Mouse (Mus musculus): ENCODE results near the gene Hspa14. TPM values are rescaled to one million over a fixed set of nuclear protein-coding genes. Genes with fewer than 3 reads are reported as not detected.

The Hspa14 gene
- total and polyA plus RNA-seq, 3 experiments = 87.4 to 131 (median 88.0) TPM

- TF ChIP-seq TBP (conservative IDR thresholded peaks at IDR 0.05; ENCODE audit: low read depth, low read length) = peak; percentile 59
These were observed at the start of gene Hspa14, which contains the start of the genes Gm45902 and Cdnf (continued) for GRCm38 (mm10) chr2:3512552-3513454.

GRCm38 (mm10) chr2:3546588-3546987 is 34.0 kb upstream of the Hspa14 start:
- H3K79me2 ChIP-seq (replicated peaks; ENCODE audit: control insufficient read depth, extremely low read depth, insufficient read depth, poor library complexity, severe bottlenecking) = no peaks in the 10 kb centered on the region
- H3K27ac ChIP-seq (ENCODE audit: insufficient read depth, low read depth) = no peak overlapping the region
- no peak overlapping the region for H3K9ac ChIP-seq (ENCODE audit: insufficient read depth, low read depth)
- no peak overlapping the region for H3K4me3 ChIP-seq (replicated peaks in 1 of 3; ENCODE audit: low read depth in 2 of 3, low read length in 2 of 3, poor library complexity in 1 of 3)
- dilution Hi-C loops (cut with MboI; ENCODE audit: extremely low pct_ligation_motif_present, extremely low pct_unique_long_range_greater_than_20kb, low sequenced_read_pairs) = no loop called here
- H3K4me1 ChIP-seq (ENCODE audit: control insufficient read depth in 1 of 2, insufficient read depth in 2 of 2) = no peaks in the 10 kb centered on the region
- H3K36me3 ChIP-seq (replicated peaks in 1 of 2; ENCODE audit: control insufficient read depth in 1 of 2, insufficient read depth in 1 of 2, low read length in 1 of 2) = no peaks in the 10 kb centered on the region
- no peak overlapping the region for H3K4me2 ChIP-seq (ENCODE audit: insufficient read depth, low read depth, poor library complexity, severe bottlenecking)
- H3K27me3 ChIP-seq (replicated peaks) = no peaks in the 10 kb centered on the region
- no peaks in the 10 kb centered on the region for H3K9me3 ChIP-seq (replicated peaks; ENCODE audit: low read length)
- DNase-seq (ENCODE audit: extremely low read depth) = peak; percentile 63
- in situ Hi-C loops (cut with MboI; ENCODE audit: low pct_ligation_motif_present, low pct_unique_long_range_greater_than_20kb, low sequenced_read_pairs) = no loop called here
- peak; percentile 58; the same call in 1 of the 2 replicates for TF ChIP-seq IRF4 (IDR thresholded peaks at IDR 0.05; ENCODE audit: low read depth, low read length)
- no peak for TF ChIP-seq CHD2 (IDR thresholded peaks at IDR 0.05; ENCODE audit: low read length)
- TF ChIP-seq UBTF (IDR thresholded peaks at IDR 0.05; ENCODE audit: low read depth, low read length) = no peak
- TF ChIP-seq BHLHE40 (IDR thresholded peaks at IDR 0.05; ENCODE audit: low read depth, low read length) = no peak
- TF ChIP-seq CHD1 (IDR thresholded peaks at IDR 0.05; ENCODE audit: low read depth, low read length) = no peak
- no peak for TF ChIP-seq ZMIZ1 (IDR thresholded peaks at IDR 0.05; ENCODE audit: low read depth, low read length)
- no peak for TF ChIP-seq E2F4 (IDR thresholded peaks at IDR 0.05; ENCODE audit: insufficient replicate concordance, low read depth, low read length)
- TF ChIP-seq ZNF384 (IDR thresholded peaks at IDR 0.05; ENCODE audit: low read depth, low read length) = no peak
- TF ChIP-seq JUN (IDR thresholded peaks at IDR 0.05; ENCODE audit: insufficient read depth, low read depth, low read length) = no peak
- TF ChIP-seq PAX5 (IDR thresholded peaks at IDR 0.05; ENCODE audit: low read length) = no peak
- no peak for TF ChIP-seq POLR2AphosphoS2 (IDR thresholded peaks at IDR 0.05; ENCODE audit: low read depth, low read length)
- TF ChIP-seq CTCF (conservative IDR thresholded peaks at IDR 0.05 in 1 of 2, IDR thresholded peaks at IDR 0.05 in 1 of 2; ENCODE audit: low read depth in 2 of 2, low read length in 2 of 2) = peak; percentile 77 to 94
- TF ChIP-seq MEF2A (IDR thresholded peaks at IDR 0.05; ENCODE audit: borderline replicate concordance, low read depth, low read length) = no peak
- no peak for TF ChIP-seq POLR2A (IDR thresholded peaks at IDR 0.05; ENCODE audit: low read depth, low read length)
- TF ChIP-seq HCFC1 (IDR thresholded peaks at IDR 0.05; ENCODE audit: low read depth, low read length) = no peak
- no peak for TF ChIP-seq USF2 (conservative IDR thresholded peaks at IDR 0.05; ENCODE audit: low read depth, low read length)
- TF ChIP-seq MAFK (IDR thresholded peaks at IDR 0.05; ENCODE audit: insufficient replicate concordance, low read length) = no peak
- TF ChIP-seq EP300 (IDR thresholded peaks at IDR 0.05; ENCODE audit: low read length) = peak; percentile 15; the same call in 1 of the 2 replicates
- TF ChIP-seq MXI1 (IDR thresholded peaks at IDR 0.05; ENCODE audit: low read depth, low read length) = no peak
- TF ChIP-seq ELF1 (IDR thresholded peaks at IDR 0.05; ENCODE audit: low read depth, low read length) = no peak
- TF ChIP-seq JUND (conservative IDR thresholded peaks at IDR 0.05; ENCODE audit: low read depth, low read length) = no peak; the same call in 1 of the 2 replicates
- TF ChIP-seq NRF1 (IDR thresholded peaks at IDR 0.05; ENCODE audit: low read depth, low read length) = no peak
- no peak for TF ChIP-seq MAZ (IDR thresholded peaks at IDR 0.05; ENCODE audit: low read depth, low read length)
- TF ChIP-seq ZC3H11A (IDR thresholded peaks at IDR 0.05; ENCODE audit: low read depth, low read length) = peak; percentile 86
- no peak for TF ChIP-seq MAX (IDR thresholded peaks at IDR 0.05; ENCODE audit: low read length)
- no peak for TF ChIP-seq ETS1 (conservative IDR thresholded peaks at IDR 0.05; ENCODE audit: low read depth, low read length)
- TF ChIP-seq GABPA (IDR thresholded peaks at IDR 0.05; ENCODE audit: insufficient replicate concordance, low read depth, low read length) = no peak
- TF ChIP-seq ZKSCAN1 (IDR thresholded peaks at IDR 0.05; ENCODE audit: borderline replicate concordance, low read depth, low read length) = no peak
- no peak for TF ChIP-seq USF1 (IDR thresholded peaks at IDR 0.05; ENCODE audit: low read depth, low read length)
- TF ChIP-seq SIN3A (IDR thresholded peaks at IDR 0.05; ENCODE audit: low read length) = no peak
- TF ChIP-seq TCF12 (IDR thresholded peaks at IDR 0.05; ENCODE audit: low read depth, low read length) = 0 out of 2 replicates have a peak, but pooled peaks have one; percentile 39
- TF ChIP-seq KAT2A (IDR thresholded peaks at IDR 0.05; ENCODE audit: insufficient replicate concordance, low read length) = no peak
- peak; percentile 83 for TF ChIP-seq RAD21 (IDR thresholded peaks at IDR 0.05; ENCODE audit: low read depth, low read length)
- no peak for TF ChIP-seq NELFE (IDR thresholded peaks at IDR 0.05; ENCODE audit: low read depth, low read length)
- peak; percentile 98 for TF ChIP-seq SMC3 (IDR thresholded peaks at IDR 0.05; ENCODE audit: low read depth, low read length)
- TF ChIP-seq MYC (IDR thresholded peaks at IDR 0.05; ENCODE audit: low read depth, low read length) = 0 out of 2 replicates have a peak, but pooled peaks have one; percentile 33
- TF ChIP-seq TBP (conservative IDR thresholded peaks at IDR 0.05; ENCODE audit: low read depth, low read length) = no peak
